Mouse (Mus musculus) kidney, adult 2 months (tissue): ENCODE data around the gene Cyp4f40. TPM values are rescaled to one million over a fixed set of nuclear protein-coding genes. Genes with fewer than 3 reads are reported as not detected.
A peak's percentile ranks its signal among the peaks of the same experiment; 100 is the strongest.
"Not testable (repeated sequence)": the region's sequence is repeated elsewhere in the genome, so short reads cannot be mapped to it uniquely, and the experiment has no call there.

ENCODE experiments used
- DNase-seq: peaks from one replicate; pipeline ENCODE4 v3.0.0; 2021
- H3K27ac ChIP-seq: fragments of 200-500 bp; 2 replicates; pipeline ENCODE4 v1.5.1; 2012; ENCODE audit warnings: low read depth, low read length, control low read depth, inconsistent platforms; ENCODE audit not compliant: insufficient read depth
- H3K27me3 ChIP-seq: fragments of 200-500 bp; replicated peaks from 2 replicates; pipeline ENCODE4 v1.6.1; 2012; ENCODE audit warnings: mild to moderate bottlenecking, moderate library complexity, low read length, inconsistent platforms; ENCODE audit not compliant: control insufficient read depth, insufficient read depth
- H3K36me3 ChIP-seq: fragments of 200-500 bp; 2 replicates; pipeline ENCODE4 v1.6.1; 2012; ENCODE audit warnings: mild to moderate bottlenecking, moderate library complexity, low read length, inconsistent platforms; ENCODE audit not compliant: control insufficient read depth, insufficient read depth
- H3K4me1 ChIP-seq: fragments of 200-500 bp; 2 replicates; pipeline ENCODE4 v1.6.1; 2011; ENCODE audit warnings: low read length; ENCODE audit not compliant: control insufficient read depth, insufficient read depth
- H3K4me3 ChIP-seq: fragments of 200-500 bp; 2 replicates; pipeline ENCODE4 v1.5.1; 2011; ENCODE audit warnings: mild to moderate bottlenecking, low read depth, low read length, control low read depth; ENCODE audit not compliant: insufficient read depth
- CTCF ChIP-seq: fragments of 200-500 bp; conservative IDR thresholded peaks from 2 replicates; pipeline ENCODE4 v1.5.1; 2011; ENCODE audit warnings: low read depth, mild to moderate bottlenecking, control low read depth, low read length, moderate library complexity, mixed read lengths; ENCODE audit not compliant: insufficient read depth, insufficient read length
- POLR2A ChIP-seq: fragments of 200-500 bp; IDR thresholded peaks from one replicate; pipeline ENCODE4 v1.6.1; 2011; ENCODE audit warnings: low read depth, low read length, control low read depth
- WGBS: fragments of 180-500 bp; shearing (Covaris S2); methylation state at CpG from one replicate; pipeline ENCODE4 v1.1.7; 2018; 5-methylcytosine and 5-hydroxymethylcytosine counted together
- polyA plus RNA-seq: library from polyadenylated mRNA; depleted of rRNA; stranded (reverse); fragments of >200 nt; gene quantifications from 2 replicates; pipeline ENCODE4 v1.2.3, GENCODE M21; 2012; rRNA removed

Cyp4f40 gene
- polyA plus RNA-seq, 1 experiment = not detected

DNA sequence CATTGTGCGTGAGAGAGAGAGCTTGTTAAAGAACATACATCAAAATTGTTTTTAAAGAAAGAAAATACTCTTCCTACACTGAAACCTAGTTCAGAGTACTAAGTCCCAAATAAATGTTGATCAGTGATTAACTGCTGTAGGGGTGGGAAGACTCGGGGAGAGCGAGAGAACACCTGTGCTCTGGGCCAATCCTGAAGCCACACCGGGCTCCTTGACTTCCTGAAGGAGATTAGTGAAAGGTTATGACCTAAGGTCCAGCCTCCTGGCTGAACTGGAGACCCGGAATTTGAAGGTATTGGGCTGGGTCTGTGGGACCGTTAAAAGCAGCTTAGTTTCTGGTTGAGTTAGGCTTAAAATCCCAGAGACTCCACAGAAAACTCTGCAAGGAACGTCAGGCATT lies 64.1 kb downstream of the Cyp4f40 start:
- Histone ChIP-seq H3K27ac (no peak overlapping the region), H3K36me3 (no peaks in the 10 kb centered on the region), H3K4me3 (no peak overlapping the region), H3K4me1 (no peaks in the 10 kb centered on the region), H3K27me3 (no peaks in the 10 kb centered on the region)
- TF ChIP-seq CTCF = no peak
- TF ChIP-seq POLR2A = no peak
- WGBS = 66% methylated on average over 7 of the region's 7 CpGs
- DNase-seq = peak; percentile 70

- H3K36me3 ChIP-seq, H3K4me3 ChIP-seq, DNase-seq, H3K27me3 ChIP-seq, H3K4me1 ChIP-seq, H3K27ac ChIP-seq: not testable (repeated sequence)
Observed at GRCm38 (mm10) chr17:32726360-32726759, 67.7 kb downstream of the Cyp4f40 start.

Other genes starting within 250 kb of the Cyp4f40 start
- 0.64 and 3.5 TPM in 2 replicates for gene Pglyrp2, start 234.7 kb upstream of the Cyp4f40 start, polyA plus RNA-seq
- 0.39 and 1.0 TPM in 2 replicates for gene Cyp4f39, start 206.2 kb upstream of the Cyp4f40 start, polyA plus RNA-seq
- gene Cyp4f17, start 152.8 kb upstream of the Cyp4f40 start, polyA plus RNA-seq = 16.2 and 18.1 TPM in 2 replicates
- gene Cyp4f16, start 122.3 kb upstream of the Cyp4f40 start, polyA plus RNA-seq = 11.6 and 14.3 TPM in 2 replicates
- gene Cyp4f37, start 37.6 kb upstream of the Cyp4f40 start, polyA plus RNA-seq = 0.08 TPM in 1 of 2 replicates, not detected in the other
- gene Cyp4f15, start 26.7 kb downstream of the Cyp4f40 start, polyA plus RNA-seq = 0.11 and 0.69 TPM in 2 replicates
- gene Zfp871, start 129.4 kb downstream of the Cyp4f40 start, polyA plus RNA-seq = 20.5 and 24.8 TPM in 2 replicates
- gene Zfp811, start 151.0 kb downstream of the Cyp4f40 start, polyA plus RNA-seq = 0.14 and 0.16 TPM in 2 replicates
- 3.4 and 3.6 TPM in 2 replicates for gene Zfp799, start 171.4 kb downstream of the Cyp4f40 start, polyA plus RNA-seq
- gene Zfp870, start 232.7 kb downstream of the Cyp4f40 start, polyA plus RNA-seq = 1.1 and 1.4 TPM in 2 replicates